ENCODE assay signal across 13 mouse cellular contexts in the genomic region with DNA sequence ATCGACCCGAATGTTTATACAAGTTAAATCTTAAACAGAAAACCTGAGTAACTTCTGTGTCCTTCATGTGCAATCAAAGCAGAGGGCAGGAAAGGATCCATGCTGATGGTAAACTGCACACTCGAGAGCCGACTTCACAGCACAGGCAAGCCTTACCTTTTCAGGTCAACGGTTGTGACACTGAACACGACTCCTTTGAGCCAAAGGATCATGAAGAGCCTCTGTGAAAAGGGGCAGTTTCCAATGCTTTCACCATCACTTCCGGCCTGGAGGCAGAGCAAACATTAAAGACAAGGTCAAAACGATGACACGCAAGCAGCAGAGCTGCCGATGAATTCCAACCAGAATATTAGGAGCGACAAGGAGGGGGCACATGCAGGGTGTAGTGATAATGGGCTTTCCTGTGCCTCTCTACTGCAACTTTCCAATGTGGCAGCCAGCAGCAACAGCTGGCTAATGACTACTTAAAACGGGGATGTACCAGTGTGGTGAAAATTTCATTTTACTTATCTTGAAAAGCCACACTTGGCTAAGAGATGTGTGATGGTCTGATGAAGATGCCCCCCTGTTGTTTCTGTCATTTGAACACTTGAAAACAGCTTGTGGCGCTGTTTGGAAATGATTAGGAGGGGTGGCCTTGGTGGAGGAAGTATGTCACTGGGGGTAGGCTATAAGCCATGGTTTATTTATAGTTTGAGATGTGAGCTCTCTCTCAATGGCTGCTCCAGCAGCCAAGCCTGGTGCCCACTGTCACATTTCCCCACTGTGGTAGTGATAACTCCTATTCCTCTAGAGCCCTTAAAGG. TPM values are rescaled to one million over a fixed set of nuclear protein-coding genes. Genes with fewer than 3 reads are reported as not detected.
A peak's percentile ranks its signal among the peaks of the same experiment; 100 is the strongest.
DNase-seq lines count a peak whose midpoint lies in the region; ATAC-seq and TF ChIP-seq lines count a peak whose summit lies in the region.
"Had no signal": no experiment of that assay in that cellular context is flagged by ENCODE, and none has a peak within 500 bp of the region (broad histone marks: within the 10 kb centered on the region; RNA-seq: fewer than 3 reads in every experiment).

No protein-coding gene starts in this region.

- peaks cover 79% of the 10 kb centered on the region for H3K4me1 ChIP-seq in heart, embryonic 10.5 days
- peaks cover 5% of the 10 kb centered on the region; the same call in 1 of the 2 replicates for H3K4me1 ChIP-seq in midbrain, postnatal 0 days (ENCODE audit: insufficient read depth, low read length)
- peaks cover 5% of the 10 kb centered on the region for H3K4me1 ChIP-seq in midbrain, embryonic 16.5 days (ENCODE audit: control insufficient read depth, insufficient read depth, low read length)
- H3K4me1 ChIP-seq in embryonic facial prominence, embryonic 10.5 days: peaks cover 18% of the 10 kb centered on the region

- peaks cover 27% of the 10 kb centered on the region for H3K36me3 ChIP-seq in heart, embryonic 10.5 days
- no peaks in the 10 kb centered on the region for H3K36me3 ChIP-seq in midbrain, postnatal 0 days (ENCODE audit: insufficient read depth, low read length)
- no peaks in the 10 kb centered on the region for H3K36me3 ChIP-seq in midbrain, embryonic 16.5 days (ENCODE audit: control insufficient read depth, insufficient read depth, low read length)
- peaks cover 58% of the 10 kb centered on the region for H3K36me3 ChIP-seq in embryonic facial prominence, embryonic 10.5 days (replicated peaks)

- ATAC-seq in midbrain, postnatal 0 days (ENCODE audit: low FRiP score): no peak
- no peak for ATAC-seq in midbrain, embryonic 16.5 days
- peak; percentile 55 for ATAC-seq in granulocyte monocyte progenitor cell, adult 5-6 weeks (replicated peaks; ENCODE audit: poor library complexity, severe bottlenecking)
- ATAC-seq in megakaryocyte progenitor cell, adult 5-6 weeks (replicated peaks; ENCODE audit: poor library complexity): peak; percentile 88
- ATAC-seq: forebrain, embryonic 13.5 days; intestine, embryonic 16.5 days had no signal

- peak overlapping the region; percentile 31; the same call in 1 of the 2 replicates for H3K27ac ChIP-seq in heart, embryonic 10.5 days
- H3K27ac ChIP-seq in midbrain, postnatal 0 days (ENCODE audit: low read depth, low read length): no peak overlapping the region
- H3K27ac ChIP-seq in midbrain, embryonic 16.5 days (ENCODE audit: low read length): no peak overlapping the region; the same call in 1 of the 2 replicates
- no peak overlapping the region for H3K27ac ChIP-seq in embryonic facial prominence, embryonic 10.5 days (replicated peaks)
- H3K27ac ChIP-seq: forebrain, embryonic 13.5 days had no signal

- intact Hi-C loops in heart, postnatal 10 days (cut with DNase I): no loop called here

- no peak overlapping the region for H3K4me2 ChIP-seq in midbrain, postnatal 0 days (ENCODE audit: low read depth, low read length, poor library complexity, severe bottlenecking)
- H3K4me2 ChIP-seq in midbrain, embryonic 16.5 days (ENCODE audit: low read length): no peak overlapping the region
- H3K4me2 ChIP-seq: forebrain, embryonic 13.5 days had no signal

- no peak for DNase-seq in heart, embryonic 10.5 days (ENCODE audit: low spot score)
- DNase-seq in heart, postnatal 10 days: no peak
- peak; percentile 27 for DNase-seq in midbrain, postnatal 0 days (ENCODE audit: low spot score)
- no peak for DNase-seq in cerebellum, adult 18-20 months
- no peak for DNase-seq in embryonic facial prominence, embryonic 10.5 days (ENCODE audit: low spot score)
- DNase-seq: gastrocnemius, postnatal 25 days; lung, adult 18-20 months had no signal

- no peaks in the 10 kb centered on the region for H3K27me3 ChIP-seq in heart, embryonic 10.5 days (ENCODE audit: insufficient read depth, poor library complexity, severe bottlenecking)
- H3K27me3 ChIP-seq in midbrain, postnatal 0 days (ENCODE audit: insufficient read depth, low read length): no peaks in the 10 kb centered on the region
- H3K27me3 ChIP-seq in midbrain, embryonic 16.5 days (ENCODE audit: control insufficient read depth, insufficient read depth, low read depth, low read length): no peaks in the 10 kb centered on the region
- H3K27me3 ChIP-seq in embryonic facial prominence, embryonic 10.5 days (replicated peaks; ENCODE audit: low read depth, poor library complexity, severe bottlenecking): no peaks in the 10 kb centered on the region
- H3K27me3 ChIP-seq: forebrain, embryonic 13.5 days had no signal

- no peak for TF ChIP-seq CTCF in midbrain, postnatal 0 days (IDR thresholded peaks at IDR 0.05)

- 68% methylated on average over 13 of the region's 13 CpGs for WGBS in heart, embryonic 10.5 days
- 73% methylated on average over 13 of the region's 13 CpGs for WGBS in midbrain, postnatal 0 days
- 67% methylated on average over 13 of the region's 13 CpGs for WGBS in midbrain, embryonic 16.5 days
- 73% methylated on average over 13 of the region's 13 CpGs for WGBS in embryonic facial prominence, embryonic 10.5 days

- no peak overlapping the region for H3K4me3 ChIP-seq in heart, embryonic 10.5 days
- no peak overlapping the region for H3K4me3 ChIP-seq in midbrain, postnatal 0 days (ENCODE audit: low read depth, low read length)
- no peak overlapping the region for H3K4me3 ChIP-seq in midbrain, embryonic 16.5 days (ENCODE audit: low read depth, low read length)
- H3K4me3 ChIP-seq in embryonic facial prominence, embryonic 10.5 days: no peak overlapping the region
- H3K4me3 ChIP-seq: forebrain, embryonic 13.5 days; myocyte had no signal

- H3K9ac ChIP-seq in midbrain, postnatal 0 days (replicated peaks; ENCODE audit: low read length, poor library complexity, severe bottlenecking): no peak overlapping the region
- H3K9ac ChIP-seq in midbrain, embryonic 16.5 days (ENCODE audit: low read depth, low read length): no peak overlapping the region
- H3K9ac ChIP-seq: forebrain, embryonic 13.5 days had no signal

- H3K9me3 ChIP-seq in heart, embryonic 10.5 days: no peaks in the 10 kb centered on the region
- no peaks in the 10 kb centered on the region for H3K9me3 ChIP-seq in midbrain, postnatal 0 days (ENCODE audit: low read length)
- H3K9me3 ChIP-seq in midbrain, embryonic 16.5 days (replicated peaks; ENCODE audit: control insufficient read depth, low read length, poor library complexity, severe bottlenecking): no peaks in the 10 kb centered on the region
- H3K9me3 ChIP-seq in embryonic facial prominence, embryonic 10.5 days: no peaks in the 10 kb centered on the region
- H3K9me3 ChIP-seq: forebrain, embryonic 13.5 days had no signal

RNA-seq across cellular contexts. Expression of a gene that starts 33.7 kb away (rescaled TPM):
- 263 and 343 TPM in 2 replicates for polyA plus RNA-seq in heart, embryonic 10.5 days (2016; fragmentation: Nextera tagmentation; extraction: Ambion mirVana)
- total RNA-seq in heart, postnatal 10 days (2021): 100 to 1,000 TPM; 309 to 310 TPM
- total RNA-seq in midbrain, postnatal 0 days (2014; rRNA removed): 47.4 and 55.5 TPM in 2 replicates
- polyA plus RNA-seq in midbrain, postnatal 0 days (2015; fragmentation: Nextera tagmentation; extraction: Ambion mirVana): 38.0 and 38.6 TPM in 2 replicates
- 49.2 and 55.6 TPM in 2 replicates for polyA plus RNA-seq in midbrain, embryonic 16.5 days (2015; fragmentation: Nextera tagmentation; extraction: Ambion mirVana)
- 22.3 and 25.8 TPM in 2 replicates for total RNA-seq in granulocyte monocyte progenitor cell, adult 5-6 weeks (2014; fragmentation: Nextera tagmentation)
- 28.2 and 28.9 TPM in 2 replicates for total RNA-seq in granulocyte monocyte progenitor cell, adult 5-6 weeks (2017)
- 28.2 and 34.1 TPM in 2 replicates for total RNA-seq in megakaryocyte progenitor cell, adult 5-6 weeks (2015)
- 29.9 and 35.1 TPM in 2 replicates for total RNA-seq in megakaryocyte progenitor cell, adult 5-6 weeks (2017)
- polyA plus RNA-seq in embryonic facial prominence, embryonic 10.5 days (2016; fragmentation: Nextera tagmentation; extraction: Ambion mirVana): 207 and 211 TPM in 2 replicates

Comparison
In these comparisons a context has a peak if more than half of its experiments do, and no peak if none do; other contexts are left out.
1. ATAC-seq: peak in granulocyte monocyte progenitor cell, adult 5-6 weeks (single experiment) and megakaryocyte progenitor cell, adult 5-6 weeks (single experiment); none in midbrain, postnatal 0 days (single experiment) and midbrain, embryonic 16.5 days (single experiment).